Mouse (Mus musculus) cortical plate, adult 2 months (tissue): Measurements from ENCODE around the gene Slc27a4.

Experiments used
- CTCF ChIP-seq: fragments of 200-500 bp; IDR thresholded peaks from 2 replicates; pipeline ENCODE4 v1.5.1; 2011; ENCODE audit warnings: mild to moderate bottlenecking, control low read depth, low read length; ENCODE audit not compliant: insufficient read depth; ENCODE audit errors: extremely low read depth
- POLR2A ChIP-seq: fragments of 200-500 bp; IDR thresholded peaks from 2 replicates; pipeline ENCODE4 v1.6.1; 2011; ENCODE audit warnings: mild to moderate bottlenecking, low read length, control low read depth; ENCODE audit not compliant: insufficient read depth; ENCODE audit errors: extremely low read depth

DNA sequence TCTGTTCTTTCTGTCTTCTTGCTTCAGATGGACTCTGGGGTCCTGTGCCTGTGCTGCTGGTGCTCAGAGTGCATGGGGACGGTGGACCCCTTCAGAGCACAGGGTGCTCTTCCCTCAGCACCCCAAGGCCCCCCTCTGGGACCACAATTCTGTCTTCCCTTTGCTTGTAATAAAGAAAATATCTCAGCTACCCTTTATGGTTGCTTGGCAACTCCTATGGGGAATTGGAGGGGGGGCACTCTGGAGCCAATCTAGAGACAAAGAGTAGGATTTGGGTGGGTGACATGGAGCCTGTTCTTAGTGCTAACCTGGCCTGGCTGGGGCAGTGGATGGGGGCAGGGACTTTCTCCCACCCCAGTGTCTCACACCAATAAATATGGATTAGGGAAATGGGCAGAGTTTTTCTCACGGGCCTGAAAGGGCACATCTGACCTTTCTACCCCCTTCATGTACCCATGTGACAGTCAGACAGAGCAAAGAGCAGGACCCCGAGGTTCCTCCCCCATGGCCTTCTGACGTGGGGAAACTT is 50.6 kb downstream of the Slc27a4 start:
- TF ChIP-seq CTCF (no peak), POLR2A (no peak)
